Mouse (Mus musculus) CD4-positive, CD25-positive, alpha-beta regulatory T cell, adult 4 months (primary cell): ENCODE data around the gene Clint1. TPM values are rescaled to one million over a fixed set of nuclear protein-coding genes. Genes with fewer than 3 reads are reported as not detected.
A peak's percentile ranks its signal among the peaks of the same experiment; 100 is the strongest.

ENCODE experiments used
- ATAC-seq: one replicate; pipeline ENCODE4 v1.8.0; 2017
- polyA plus RNA-seq, 2 experiments: library from polyadenylated mRNA; unstranded; fragments of 100-300 nt; shearing (Covaris generic); gene quantifications; one replicate each; pipeline ENCODE4 v1.2.1; 2017

The Clint1 gene
- polyA plus RNA-seq, 2 experiments from 2014 or later, result 29.1 to 44.1 TPM

GRCm38 (mm10) chr11:45937478-45937877, 85.6 kb downstream of the Clint1 start:
- no peak for ATAC-seq

GRCm38 (mm10) chr11:45938917-45939316, 87.1 kb downstream of the Clint1 start:
- ATAC-seq, result no peak

- ATAC-seq, result no peak
These were observed 90.4 kb downstream of the Clint1 start for GRCm38 (mm10) chr11:45942281-45942680.

- no peak for ATAC-seq
These were observed 91.4 kb downstream of the Clint1 start for GRCm38 (mm10) chr11:45943108-45943705.

GRCm38 (mm10) chr11:45943891-45944642, 92.2 kb downstream of the Clint1 start:
- ATAC-seq, result peak; percentile 22

- ATAC-seq, result peak; percentile 92
These were observed 92.8 kb downstream of the Clint1 start, which contains the start of gene Lsm11 for GRCm38 (mm10) chr11:45944643-45945156. Lsm11 (minus strand) TSS chr11:45944935.

GRCm38 (mm10) chr11:45946796-45947195, 94.9 kb downstream of the Clint1 start:
- no peak for ATAC-seq

- no peak for ATAC-seq
These were observed 95.6 kb downstream of the Clint1 start for GRCm38 (mm10) chr11:45947491-45947890.

GRCm38 (mm10) chr11:45955127-45955627, 103.3 kb downstream of the Clint1 start, which contains the start of gene Thg1l:
Thg1l (minus strand) TSS chr11:45955494.
- ATAC-seq, result peak; percentile 96

GRCm38 (mm10) chr11:45959598-45959997, 107.7 kb downstream of the Clint1 start:
- no peak for ATAC-seq

- no peak for ATAC-seq
These were observed 108.2 kb downstream of the Clint1 start for GRCm38 (mm10) chr11:45960003-45960402.

Other genes with a start within 250 kb of the Clint1 start
- 1 to 10 TPM; 1.6 to 2.4 TPM for gene Lsm11, start 92.9 kb downstream of the Clint1 start, polyA plus RNA-seq
- gene Thg1l, start 103.4 kb downstream of the Clint1 start, polyA plus RNA-seq, result 10 to 100 TPM in 1 of 2 experiments, 1 to 10 TPM in 1; 8.1 to 11.0 TPM
- not detected for gene Sox30, start 128.3 kb downstream of the Clint1 start, polyA plus RNA-seq
- gene Gm12166, start 200.3 kb downstream of the Clint1 start, polyA plus RNA-seq, result 10 to 100 TPM; 14.3 to 43.4 TPM
- gene Adam19, start 203.9 kb downstream of the Clint1 start, polyA plus RNA-seq, result 10 to 100 TPM; 60.6 to 85.0 TPM